Mouse (Mus musculus): ENCODE results near the gene Olfr905. TPM values are rescaled to one million over a fixed set of nuclear protein-coding genes. Genes with fewer than 3 reads are reported as not detected.

Gene Olfr905
- polyA plus RNA-seq (2017; shearing (Covaris generic)): 0.14 TPM

GRCm38 (mm10) chr9:38470807-38471206 lies at the start of gene Olfr905:
Gene Olfr905 (plus strand): TSS chr9:38471107.

GRCm38 (mm10) chr9:38429155-38429554 lies 41.8 kb upstream of the Olfr905 start, which contains the start of gene Olfr901:
Gene Olfr901 (plus strand): TSS chr9:38429455.

DNA sequence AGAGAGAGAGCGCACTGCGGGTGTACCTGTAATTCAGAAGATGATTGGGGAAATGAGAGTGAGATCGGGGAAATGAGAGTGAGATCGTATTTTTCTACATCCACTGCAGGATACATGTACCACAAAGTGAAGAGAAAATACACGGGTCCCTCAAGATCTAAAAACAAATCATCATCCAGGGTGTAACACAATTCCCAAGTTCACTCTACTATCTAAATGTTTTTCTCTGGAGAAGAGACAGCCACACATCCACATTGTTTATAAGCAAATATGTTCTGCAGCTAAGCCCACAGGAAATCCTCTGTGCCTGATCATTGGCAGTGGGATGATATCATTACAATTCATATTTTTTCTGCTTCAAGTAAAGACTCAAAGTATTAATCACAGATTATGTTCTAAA lies 23.6 kb upstream of the Olfr905 start, which contains the start of gene Olfr902:
TSS of gene Olfr902 (plus strand) at position 301 of the 400 bp plus-strand sequence.

GRCm38 (mm10) chr9:38462844-38463243 lies 8.1 kb upstream of the Olfr905 start, which contains the start of gene Olfr904:
Gene Olfr904 (plus strand): TSS chr9:38463144.

DNA sequence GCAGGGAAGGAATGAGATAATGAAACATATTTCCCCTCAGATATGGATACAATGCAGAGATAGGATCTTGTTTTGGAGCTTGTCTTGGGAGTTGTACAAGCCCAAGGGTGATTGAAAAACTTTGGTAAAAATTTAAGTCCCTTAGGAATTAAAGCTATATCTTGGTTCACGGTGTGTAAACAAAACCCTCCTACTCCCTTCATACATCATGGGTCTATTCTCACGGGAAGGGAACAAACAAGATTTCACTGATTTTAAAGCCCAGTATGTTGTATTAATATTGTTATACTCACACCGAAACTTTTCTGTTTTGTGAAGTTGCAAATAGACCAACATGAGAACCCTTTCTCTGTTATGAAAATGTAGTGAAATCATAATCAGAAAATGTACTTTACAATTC lies 15.9 kb downstream of the Olfr905 start, which contains the start of gene Olfr906:
TSS of gene Olfr906 (plus strand) at position 301 of the 400 bp plus-strand sequence.

GRCm38 (mm10) chr9:38495501-38495900 lies 24.6 kb downstream of the Olfr905 start, which contains the start of gene Olfr907:
Gene Olfr907 (plus strand): TSS chr9:38495801.

GRCm38 (mm10) chr9:38521280-38521679 lies 50.4 kb downstream of the Olfr905 start, which contains the start of gene Olfr911-ps1:
Gene Olfr911-ps1 (plus strand): TSS chr9:38521580.

Other genes with a start within 250 kb of the Olfr905 start
- not detected for gene Olfr143, start 218.3 kb upstream of the Olfr905 start, polyA plus RNA-seq (2017; shearing (Covaris generic))
- gene Olfr895, start 203.3 kb upstream of the Olfr905 start, polyA plus RNA-seq (2017; shearing (Covaris generic)): not detected
- gene Olfr896-ps1, start 180.0 kb upstream of the Olfr905 start, polyA plus RNA-seq (2017; shearing (Covaris generic)): not detected
- gene Olfr25, start 142.0 kb upstream of the Olfr905 start, polyA plus RNA-seq (2017; shearing (Covaris generic)): 0.07 TPM
- gene Olfr898, start 122.7 kb upstream of the Olfr905 start, polyA plus RNA-seq (2017; shearing (Covaris generic)): 0.12 TPM
- 0.06 TPM for gene Olfr250, start 104.2 kb upstream of the Olfr905 start, polyA plus RNA-seq (2017; shearing (Covaris generic))
- gene Olfr251, start 94.0 kb upstream of the Olfr905 start, polyA plus RNA-seq (2017; shearing (Covaris generic)): 0.08 TPM
- 0.14 TPM for gene Olfr147, start 69.4 kb upstream of the Olfr905 start, polyA plus RNA-seq (2017; shearing (Covaris generic))
- not detected for gene Olfr901, start 41.7 kb upstream of the Olfr905 start, polyA plus RNA-seq (2017; shearing (Covaris generic))
- not detected for gene Olfr902, start 23.5 kb upstream of the Olfr905 start, polyA plus RNA-seq (2017; shearing (Covaris generic))
- 0.07 TPM for gene Olfr904, start 8.0 kb upstream of the Olfr905 start, polyA plus RNA-seq (2017; shearing (Covaris generic))
- gene Olfr906, start 16.0 kb downstream of the Olfr905 start, polyA plus RNA-seq (2017; shearing (Covaris generic)): not detected
- gene Olfr907, start 24.7 kb downstream of the Olfr905 start, polyA plus RNA-seq (2017; shearing (Covaris generic)): not detected
- gene Olfr911-ps1, start 50.5 kb downstream of the Olfr905 start, polyA plus RNA-seq (2017; shearing (Covaris generic)): not detected
- gene Olfr910, start 66.7 kb downstream of the Olfr905 start, polyA plus RNA-seq (2017; shearing (Covaris generic)): not detected
- gene Olfr912, start 109.1 kb downstream of the Olfr905 start, polyA plus RNA-seq (2017; shearing (Covaris generic)): 0.08 TPM
- not detected for gene Olfr913, start 121.7 kb downstream of the Olfr905 start, polyA plus RNA-seq (2017; shearing (Covaris generic))
- not detected for gene Olfr914, start 134.0 kb downstream of the Olfr905 start, polyA plus RNA-seq (2017; shearing (Covaris generic))
- gene Olfr916, start 188.8 kb downstream of the Olfr905 start, polyA plus RNA-seq (2017; shearing (Covaris generic)): 0.08 TPM
- not detected for gene Olfr917, start 194.7 kb downstream of the Olfr905 start, polyA plus RNA-seq (2017; shearing (Covaris generic))
- gene Olfr918, start 203.5 kb downstream of the Olfr905 start, polyA plus RNA-seq (2017; shearing (Covaris generic)): not detected
- gene Olfr919, start 232.6 kb downstream of the Olfr905 start, polyA plus RNA-seq (2017; shearing (Covaris generic)): not detected
- gene Vwa5a, start 247.2 kb downstream of the Olfr905 start, polyA plus RNA-seq (2017; shearing (Covaris generic)): 40.3 TPM